Mouse (Mus musculus) T-helper 17 cell (primary cell): Measurements from ENCODE around the gene Olfr1272.
"Not testable (repeated sequence)": the region's sequence is repeated elsewhere in the genome, so short reads cannot be mapped to it uniquely, and the experiment has no call there.

Experiments used
- in situ Hi-C, 2 experiments: fragments of 300-600 bp; cut with MboI, MseI; formaldehyde crosslinking; loops; 1 replicate in 1 of 2; 2 replicates in 1 of 2; pipeline ENCODE4 v1.15.1; 2025; ENCODE audit warnings: high pct_unique_total_duplicates in 2 of 2

Gene Olfr1272

GRCm38 (mm10) chr2:90292741-90293140, at the start of gene Olfr1272:
Olfr1272 (minus strand) TSS chr2:90292841.
- in situ Hi-C loops: no loop called here

- in situ Hi-C loops: not testable (repeated sequence)
Measured at GRCm38 (mm10) chr2:90321900-90322299, 29.3 kb upstream of the Olfr1272 start, which contains the start of gene Gm13769. Gm13769 (plus strand) TSS chr2:90322200.

GRCm38 (mm10) chr2:90270932-90271331, 21.7 kb downstream of the Olfr1272 start, which contains the start of gene Olfr1271:
Olfr1271 (minus strand) TSS chr2:90271032.
- in situ Hi-C loops: no loop called here

- in situ Hi-C loops: no loop called here
Measured at GRCm38 (mm10) chr2:90257492-90257891, 35.1 kb downstream of the Olfr1272 start, which contains the start of gene Olfr142. Olfr142 (minus strand) TSS chr2:90257592.
